Mouse (Mus musculus) hindbrain, embryonic 12.5 days (tissue): ENCODE data around the gene Pald1. TPM values are rescaled to one million over a fixed set of nuclear protein-coding genes. Genes with fewer than 3 reads are reported as not detected.

Experiments
- ATAC-seq: fragments of 200-750 bp; cut with Nextera tagmentation; 2 replicates; pipeline ENCODE4 v1.8.0; 2017; ENCODE audit warnings: moderate TSS enrichment; ENCODE audit not compliant: low FRiP score
- H3K27ac ChIP-seq: fragments of 300-500 bp; sonication (generic); 2 replicates; pipeline ENCODE4 v1.5.1; 2016; ENCODE audit warnings: mild to moderate bottlenecking
- H3K27me3 ChIP-seq: fragments of 300-500 bp; sonication (generic); 2 replicates; pipeline ENCODE4 v1.6.1; 2016; ENCODE audit warnings: mild to moderate bottlenecking
- H3K36me3 ChIP-seq: fragments of 300-500 bp; sonication (generic); 2 replicates; pipeline ENCODE4 v1.6.1; 2016; ENCODE audit warnings: mild to moderate bottlenecking
- H3K4me1 ChIP-seq: fragments of 300-500 bp; sonication (generic); 2 replicates; pipeline ENCODE4 v1.6.1; 2016
- H3K4me2 ChIP-seq: fragments of 300-500 bp; sonication (generic); replicated peaks from 2 replicates; pipeline ENCODE4 v1.6.1; 2016; ENCODE audit warnings: mild to moderate bottlenecking
- H3K4me3 ChIP-seq: fragments of 300-500 bp; sonication (generic); 2 replicates; pipeline ENCODE4 v1.5.1; 2016; ENCODE audit warnings: mild to moderate bottlenecking
- H3K9ac ChIP-seq: fragments of 300-500 bp; sonication (generic); 2 replicates; pipeline ENCODE4 v1.6.1; 2016; ENCODE audit warnings: mild to moderate bottlenecking, moderate library complexity
- H3K9me3 ChIP-seq: fragments of 300-500 bp; sonication (generic); replicated peaks from 2 replicates; pipeline ENCODE4 v1.6.1; 2016; ENCODE audit warnings: mild to moderate bottlenecking
- WGBS: fragments of 180-500 bp; shearing (Covaris S2); methylation state at CpG from one replicate; pipeline ENCODE4 v1.1.7; 2016; 5-methylcytosine and 5-hydroxymethylcytosine counted together
- polyA plus RNA-seq: library from polyadenylated mRNA; unstranded; fragments of >200 nt; fragmentation: Nextera tagmentation; extraction: Ambion mirVana; gene quantifications from 2 replicates; pipeline ENCODE4 v1.2.1, GENCODE M21; 2016

Pald1 gene
- polyA plus RNA-seq, 1 experiment from 2014 or later: 39.3 TPM

DNA sequence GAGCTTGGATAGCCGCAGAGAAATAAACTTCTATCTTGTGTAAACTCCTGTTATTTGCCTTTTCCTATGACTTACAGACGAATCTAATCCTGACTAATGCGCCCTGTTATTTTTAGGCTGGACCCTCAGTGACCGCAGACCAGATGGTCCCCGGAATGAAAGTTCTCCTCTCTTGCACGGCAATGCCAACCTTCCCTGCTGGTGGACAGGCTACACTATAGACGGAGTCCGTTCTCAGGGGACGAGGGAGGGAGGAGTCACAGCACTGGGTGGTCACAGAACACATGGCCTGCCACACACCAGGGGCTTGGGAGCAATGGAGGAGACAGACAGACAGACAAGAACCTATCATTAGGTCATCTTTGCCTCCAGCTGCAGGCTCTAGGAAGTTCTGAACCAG lies 20.8 kb downstream of the Pald1 start:
- Histone ChIP-seq H3K9me3 (no peaks in the 10 kb centered on the region), H3K4me1 (peaks cover 16% of the 10 kb centered on the region), H3K27me3 (no peaks in the 10 kb centered on the region), H3K4me2 (no peak overlapping the region), H3K9ac (no peak overlapping the region), H3K4me3 (no peak overlapping the region), H3K36me3 (peaks cover 6% of the 10 kb centered on the region; the same call in 1 of the 2 replicates), H3K27ac (no peak overlapping the region)
- WGBS: 77% methylated on average over 9 of the region's 9 CpGs
- no peak for ATAC-seq

DNA sequence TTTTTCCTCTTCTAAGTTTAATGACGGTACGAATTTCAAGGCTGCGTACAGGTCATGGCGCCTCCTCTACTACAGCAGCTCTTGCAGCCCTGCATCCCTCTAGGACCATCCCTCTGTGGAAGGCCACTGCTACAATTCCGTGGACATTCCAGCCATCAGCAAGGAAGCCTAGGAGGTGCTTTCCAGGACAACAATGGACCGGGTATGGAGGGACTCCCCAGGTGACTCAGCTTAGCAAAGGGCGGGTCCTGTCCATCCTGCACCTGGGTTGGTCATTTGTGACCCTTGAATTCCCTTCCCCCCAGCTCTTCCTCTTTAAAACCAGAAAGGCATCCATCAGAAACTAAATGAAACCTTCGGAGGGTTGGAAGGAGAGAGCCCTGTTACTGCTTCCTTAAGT lies 22.7 kb downstream of the Pald1 start:
- Histone ChIP-seq H3K36me3 (peaks cover 6% of the 10 kb centered on the region; the same call in 1 of the 2 replicates), H3K27ac (no peak overlapping the region), H3K9me3 (no peaks in the 10 kb centered on the region), H3K4me3 (no peak overlapping the region), H3K4me2 (no peak overlapping the region), H3K4me1 (peaks cover 16% of the 10 kb centered on the region), H3K27me3 (no peaks in the 10 kb centered on the region), H3K9ac (no peak overlapping the region)
- no peak for ATAC-seq
- WGBS: 94% methylated on average over 8 of the region's 8 CpGs

DNA sequence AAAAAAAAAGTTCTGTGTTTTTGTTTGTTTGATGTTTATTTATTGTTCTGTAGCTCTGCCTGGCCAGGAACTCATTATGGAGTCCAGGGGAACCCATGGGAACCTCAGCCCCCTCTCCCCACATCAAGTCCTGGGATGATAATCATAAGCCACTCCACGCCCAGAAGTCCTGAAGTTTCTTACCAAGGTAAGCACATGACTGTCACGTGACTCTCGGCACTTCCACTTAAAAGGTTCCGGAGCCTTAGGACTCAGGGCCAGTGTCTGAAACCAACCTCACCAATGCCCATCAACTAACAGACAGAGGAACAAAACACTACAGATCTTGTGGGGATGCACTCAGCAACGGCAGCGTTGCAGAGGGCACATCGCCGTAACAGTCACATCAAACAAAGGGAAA lies 23.9 kb downstream of the Pald1 start:
- H3K4me1 ChIP-seq: peaks cover 16% of the 10 kb centered on the region
- peaks cover 9% of the 10 kb centered on the region; the same call in 1 of the 2 replicates for H3K36me3 ChIP-seq
- 74% methylated on average over 8 of the region's 8 CpGs for WGBS
- H3K27ac ChIP-seq: no peak overlapping the region
- H3K4me2 ChIP-seq: no peak overlapping the region
- no peak overlapping the region for H3K4me3 ChIP-seq
- no peaks in the 10 kb centered on the region for H3K9me3 ChIP-seq
- H3K27me3 ChIP-seq: no peaks in the 10 kb centered on the region
- no peak for ATAC-seq
- no peak overlapping the region for H3K9ac ChIP-seq

DNA sequence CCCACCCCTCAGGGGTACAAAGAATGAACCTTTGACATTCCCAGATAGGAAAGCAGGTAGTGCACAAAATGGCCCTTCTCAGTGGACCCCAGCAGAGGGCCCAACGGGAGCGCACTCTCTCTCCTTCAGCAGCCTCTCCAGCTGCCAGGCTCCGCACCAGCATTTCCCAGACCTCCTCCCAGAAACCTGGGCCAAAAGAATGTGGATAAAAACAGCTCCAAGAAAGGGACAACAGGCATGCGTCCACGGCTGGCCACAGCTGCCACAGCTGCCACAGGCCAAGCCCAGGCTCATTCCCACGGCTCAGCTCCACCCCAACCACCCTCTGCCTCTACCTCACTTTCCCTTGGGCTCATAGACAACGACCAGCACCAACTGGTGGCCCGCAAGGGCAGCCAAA lies 25.7 kb downstream of the Pald1 start:
- no peak overlapping the region for H3K4me2 ChIP-seq
- 59% methylated on average over 8 of the region's 8 CpGs for WGBS
- no peaks in the 10 kb centered on the region for H3K9me3 ChIP-seq
- no peak overlapping the region for H3K27ac ChIP-seq
- H3K27me3 ChIP-seq: no peaks in the 10 kb centered on the region
- ATAC-seq: no peak
- H3K4me1 ChIP-seq: peaks cover 10% of the 10 kb centered on the region
- 0 out of 2 replicates have a peak, but pooled peaks cover 8% of the 10 kb centered on the region for H3K36me3 ChIP-seq
- no peak overlapping the region for H3K4me3 ChIP-seq
- no peak overlapping the region for H3K9ac ChIP-seq

DNA sequence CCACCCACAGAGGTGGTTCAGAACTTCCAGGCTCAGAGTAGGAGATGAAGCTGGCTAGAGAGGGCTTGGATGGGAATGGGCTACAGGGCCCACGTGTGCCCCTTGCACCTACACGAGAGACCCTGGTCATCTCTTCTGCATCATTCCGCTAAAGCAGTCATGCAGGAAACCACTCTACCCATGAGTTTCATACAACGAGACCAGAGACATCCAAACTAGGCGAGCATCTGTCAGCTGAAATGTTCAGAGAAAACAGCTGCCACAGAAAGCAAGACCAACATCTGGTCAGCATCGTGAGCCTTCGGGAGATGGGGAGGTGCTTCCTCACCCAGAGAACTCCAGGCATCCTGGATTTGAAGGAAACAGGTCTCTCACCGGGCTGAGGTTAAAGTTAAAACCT lies 26.8 kb downstream of the Pald1 start:
- Histone ChIP-seq H3K36me3 (0 out of 2 replicates have a peak, but pooled peaks cover 8% of the 10 kb centered on the region), H3K9ac (no peak overlapping the region), H3K4me2 (no peak overlapping the region), H3K4me3 (no peak overlapping the region), H3K27me3 (no peaks in the 10 kb centered on the region), H3K4me1 (peaks cover 8% of the 10 kb centered on the region; the same call in 1 of the 2 replicates), H3K27ac (no peak overlapping the region), H3K9me3 (no peaks in the 10 kb centered on the region)
- WGBS: 87% methylated on average over 8 of the region's 8 CpGs
- no peak for ATAC-seq

DNA sequence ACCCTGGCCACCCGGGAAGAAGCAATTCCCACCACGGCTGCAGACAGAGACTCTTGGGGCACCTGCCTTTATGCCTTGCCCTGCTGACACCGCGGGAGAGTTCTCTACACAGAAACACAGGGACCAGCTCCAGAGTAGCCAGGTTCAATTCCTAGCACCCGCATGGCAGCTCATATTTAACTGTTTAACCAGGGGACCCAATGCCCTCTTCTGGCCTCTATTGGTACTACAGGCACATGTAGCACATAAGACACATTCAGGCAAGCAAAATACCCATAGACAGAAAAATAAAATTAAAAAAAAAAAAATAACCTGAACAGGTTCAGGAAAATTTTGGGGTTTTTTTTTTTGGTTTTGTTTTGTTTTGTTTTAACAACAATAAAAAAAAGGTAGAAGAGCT lies 27.2 kb downstream of the Pald1 start:
- peaks cover 10% of the 10 kb centered on the region; the same call in 1 of the 2 replicates for H3K36me3 ChIP-seq
- peaks cover 8% of the 10 kb centered on the region; the same call in 1 of the 2 replicates for H3K4me1 ChIP-seq
- no peaks in the 10 kb centered on the region for H3K9me3 ChIP-seq
- H3K4me3 ChIP-seq: no peak overlapping the region
- H3K27me3 ChIP-seq: no peaks in the 10 kb centered on the region
- no peak overlapping the region for H3K4me2 ChIP-seq
- WGBS: 95% methylated on average over 5 of the region's 5 CpGs
- H3K9ac ChIP-seq: no peak overlapping the region
- no peak overlapping the region for H3K27ac ChIP-seq
- no peak for ATAC-seq

DNA sequence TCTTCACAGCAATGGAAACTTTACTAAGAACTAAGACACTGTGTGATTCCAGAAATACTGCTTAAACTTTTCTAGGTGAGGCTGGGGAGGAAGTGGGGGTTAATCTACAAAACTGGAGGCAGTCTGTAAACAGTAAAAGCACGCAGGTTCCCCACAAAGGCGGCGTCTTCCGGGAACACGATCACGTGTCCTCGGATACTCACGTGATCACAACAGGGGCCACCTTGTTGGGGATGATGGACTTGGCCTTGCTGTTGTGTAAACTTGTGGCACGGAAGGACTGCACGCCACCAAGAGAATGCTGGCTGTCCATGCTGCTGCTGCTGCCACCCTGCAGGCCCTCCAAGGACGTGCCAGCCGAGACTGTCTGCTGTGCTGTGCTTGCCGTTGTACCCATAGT lies 27.7 kb downstream of the Pald1 start:
- no peak for ATAC-seq
- Histone ChIP-seq H3K4me1 (peaks cover 8% of the 10 kb centered on the region; the same call in 1 of the 2 replicates), H3K4me3 (no peak overlapping the region), H3K9ac (no peak overlapping the region), H3K9me3 (no peaks in the 10 kb centered on the region), H3K36me3 (peaks cover 15% of the 10 kb centered on the region; the same call in 1 of the 2 replicates), H3K4me2 (no peak overlapping the region), H3K27me3 (no peaks in the 10 kb centered on the region), H3K27ac (no peak overlapping the region)
- 94% methylated on average over 13 of the region's 13 CpGs for WGBS

DNA sequence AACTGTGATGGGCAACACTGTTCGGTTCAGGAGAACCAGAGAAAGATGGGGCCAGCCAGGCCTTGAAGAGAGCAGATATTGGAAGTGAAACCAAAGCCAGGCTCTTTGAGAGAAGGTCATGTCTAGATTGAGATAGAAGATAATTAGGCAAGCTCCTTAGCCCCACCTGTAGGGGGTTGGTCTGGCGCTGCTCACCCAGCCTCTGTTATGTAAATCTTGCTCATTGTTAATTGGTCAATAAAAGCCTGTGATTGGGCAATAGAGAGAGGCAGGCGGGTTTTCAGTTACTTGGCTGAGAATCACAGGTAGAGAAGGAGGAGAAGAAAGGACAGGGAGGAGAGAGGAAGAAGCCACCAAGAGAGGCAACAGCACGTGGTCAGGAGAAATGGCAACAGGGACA lies 32.1 kb downstream of the Pald1 start:
- Histone ChIP-seq H3K4me1 (peaks cover 6% of the 10 kb centered on the region), H3K4me3 (no peak overlapping the region), H3K9me3 (no peaks in the 10 kb centered on the region; the same call in 1 of the 2 replicates), H3K36me3 (peaks cover 39% of the 10 kb centered on the region), H3K27me3 (no peaks in the 10 kb centered on the region), H3K9ac (no peak overlapping the region), H3K27ac (no peak overlapping the region), H3K4me2 (no peak overlapping the region)
- no peak for ATAC-seq
- 70% methylated on average over 4 of the region's 4 CpGs for WGBS

DNA sequence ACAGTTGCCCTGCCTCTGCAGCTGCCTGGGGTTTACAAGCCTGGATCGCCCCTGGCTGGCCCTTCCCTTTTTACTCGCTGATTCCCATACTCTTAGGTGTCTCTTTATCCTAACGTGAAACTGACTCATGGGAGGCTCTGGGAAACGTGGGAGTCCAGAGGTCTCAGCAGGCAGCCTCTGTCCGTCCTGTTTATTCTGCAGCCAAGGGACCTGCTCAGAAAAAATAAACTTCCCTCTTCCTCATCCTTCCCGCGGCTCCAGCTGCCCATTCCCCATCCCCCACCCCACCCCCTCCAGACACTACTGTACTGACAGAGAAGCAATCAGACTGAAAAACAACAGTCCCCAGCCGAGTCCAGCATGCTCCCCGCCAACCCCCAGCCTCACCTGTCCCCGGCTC lies 37.0 kb downstream of the Pald1 start:
- H3K27me3 ChIP-seq: no peaks in the 10 kb centered on the region
- no peak overlapping the region for H3K27ac ChIP-seq
- H3K4me3 ChIP-seq: no peak overlapping the region

DNA sequence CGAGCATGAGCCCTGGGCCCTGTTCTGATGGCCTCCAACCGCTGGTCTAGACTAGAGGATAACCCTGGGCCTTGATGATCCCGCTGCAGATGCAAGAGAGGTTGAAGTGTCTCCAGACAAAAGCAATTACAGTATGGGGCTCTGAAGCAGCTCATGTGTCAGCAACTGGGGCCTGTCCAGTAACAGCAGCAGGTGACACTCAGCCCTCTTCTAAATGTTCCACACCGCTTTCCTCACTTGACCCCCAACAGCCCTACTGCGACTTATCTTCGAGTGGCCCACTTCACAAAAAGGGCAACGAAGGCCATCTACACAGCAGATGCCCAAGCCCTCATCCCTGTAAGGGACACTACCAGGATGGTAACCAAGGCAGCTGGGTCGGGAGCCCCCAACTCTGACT lies 38.2 kb downstream of the Pald1 start:
- Histone ChIP-seq H3K9ac (no peak overlapping the region), H3K36me3 (peaks cover 20% of the 10 kb centered on the region), H3K27me3 (no peaks in the 10 kb centered on the region; the same call in 1 of the 2 replicates), H3K4me2 (no peak overlapping the region), H3K9me3 (no peaks in the 10 kb centered on the region; the same call in 1 of the 2 replicates), H3K4me3 (no peak overlapping the region), H3K4me1 (peaks cover 20% of the 10 kb centered on the region), H3K27ac (no peak overlapping the region)
- WGBS: 78% methylated on average over 8 of the region's 8 CpGs
- ATAC-seq: no peak

More for the DNA sequence above, 37.0 kb downstream of the Pald1 start:
- Histone ChIP-seq H3K9me3 (no peaks in the 10 kb centered on the region; the same call in 1 of the 2 replicates), H3K36me3 (peaks cover 32% of the 10 kb centered on the region), H3K4me1 (peaks cover 20% of the 10 kb centered on the region), H3K9ac (0 out of 2 replicates have a peak overlapping the region, but pooled peaks have one; percentile 35), H3K4me2 (no peak overlapping the region)
- 25% methylated on average over 10 of the region's 10 CpGs for WGBS
- ATAC-seq: no peak

DNA sequence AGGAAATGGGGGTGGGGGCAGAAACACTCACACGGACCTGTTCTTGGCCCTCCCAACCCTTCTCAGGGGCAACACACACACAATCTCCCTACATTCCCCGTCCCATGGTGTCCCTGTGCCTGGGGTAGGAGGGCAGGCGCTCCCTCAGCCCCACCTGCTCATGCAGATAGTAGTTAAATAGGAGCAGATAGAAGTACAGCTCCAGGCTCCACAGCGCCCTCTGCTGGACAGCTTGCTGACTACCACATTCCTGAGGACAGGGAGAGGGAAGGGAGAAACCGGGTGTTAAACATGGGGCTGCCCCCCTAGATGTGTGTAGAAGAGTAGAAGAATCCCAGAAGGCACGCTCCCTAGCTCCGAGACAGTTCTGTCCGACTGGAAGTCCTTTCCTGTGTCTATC lies 39.4 kb downstream of the Pald1 start:
- Histone ChIP-seq H3K4me2 (no peak overlapping the region), H3K27me3 (no peaks in the 10 kb centered on the region; the same call in 1 of the 2 replicates), H3K9me3 (no peaks in the 10 kb centered on the region), H3K27ac (no peak overlapping the region), H3K4me1 (peaks cover 20% of the 10 kb centered on the region), H3K4me3 (no peak overlapping the region), H3K9ac (no peak overlapping the region), H3K36me3 (peaks cover 8% of the 10 kb centered on the region)
- 65% methylated on average over 8 of the region's 8 CpGs for WGBS
- ATAC-seq: no peak

DNA sequence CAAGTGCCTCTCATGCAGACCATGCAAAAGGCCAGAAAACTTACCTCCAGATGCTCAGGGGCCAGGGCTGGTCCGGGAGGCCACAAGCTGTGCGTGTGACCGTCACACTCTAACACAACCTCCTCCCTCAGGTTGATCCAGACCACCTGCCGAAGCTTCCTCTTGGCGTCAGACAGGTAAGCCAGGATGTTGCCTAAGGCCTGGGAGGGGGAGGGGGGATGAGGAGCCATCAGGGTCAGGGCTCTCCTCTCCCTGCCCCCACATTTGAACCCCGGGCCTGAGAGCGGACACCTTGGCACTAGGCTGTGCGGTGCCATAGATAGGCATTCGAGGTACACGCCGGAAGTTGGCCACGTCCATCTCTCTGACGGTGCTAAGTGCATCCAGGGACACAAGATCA lies 40.6 kb downstream of the Pald1 start:
- WGBS: 93% methylated on average over 13 of the region's 13 CpGs
- Histone ChIP-seq H3K27ac (no peak overlapping the region), H3K9ac (no peak overlapping the region), H3K36me3 (no peaks in the 10 kb centered on the region), H3K4me1 (peaks cover 20% of the 10 kb centered on the region), H3K9me3 (no peaks in the 10 kb centered on the region), H3K4me2 (no peak overlapping the region), H3K27me3 (no peaks in the 10 kb centered on the region; the same call in 1 of the 2 replicates), H3K4me3 (no peak overlapping the region)
- no peak for ATAC-seq

DNA sequence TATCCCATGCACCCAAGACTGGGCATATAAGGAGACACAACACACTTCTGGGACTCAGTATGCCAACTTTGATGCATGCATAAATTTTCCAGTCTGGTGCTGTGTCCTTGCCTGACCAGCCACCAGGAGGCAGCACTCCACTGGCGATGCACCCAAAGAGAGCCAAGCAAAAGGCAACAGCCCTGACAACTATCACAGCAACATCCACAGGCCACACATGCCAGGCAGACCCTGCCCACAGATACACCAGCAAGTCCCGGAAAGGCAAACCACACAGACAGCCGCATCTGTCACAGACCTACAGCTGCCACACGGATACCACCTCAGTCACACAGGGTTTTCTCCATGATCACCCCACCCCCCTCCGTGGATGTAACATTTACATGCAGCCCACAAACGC lies 41.8 kb downstream of the Pald1 start:
- no peaks in the 10 kb centered on the region for H3K36me3 ChIP-seq
- no peak overlapping the region for H3K9ac ChIP-seq
- 78% methylated on average over 6 of the region's 6 CpGs for WGBS
- H3K27ac ChIP-seq: no peak overlapping the region
- peaks cover 16% of the 10 kb centered on the region for H3K4me1 ChIP-seq
- H3K4me2 ChIP-seq: no peak overlapping the region
- no peaks in the 10 kb centered on the region for H3K9me3 ChIP-seq
- no peak overlapping the region for H3K4me3 ChIP-seq
- ATAC-seq: peak; percentile 20; the same call in 1 of the 2 replicates
- no peaks in the 10 kb centered on the region; the same call in 1 of the 2 replicates for H3K27me3 ChIP-seq
